Mouse (Mus musculus) heart, postnatal 0 days (tissue): ENCODE measurements around the gene Ube2l3. TPM values are rescaled to one million over a fixed set of nuclear protein-coding genes. Genes with fewer than 3 reads are reported as not detected.
A peak's percentile ranks its signal among the peaks of the same experiment; 100 is the strongest.

ENCODE experiments used
- ATAC-seq: fragments of 200-750 bp; cut with Nextera tagmentation; 2 replicates; pipeline ENCODE4 v1.8.0; 2017; ENCODE audit warnings: low read depth, moderate number of reproducible peaks, moderate library complexity; ENCODE audit not compliant: insufficient read depth
- DNase-seq: peaks from one replicate; pipeline ENCODE4 v3.0.0-alpha.2; 2016; ENCODE audit warnings: low spot score
- H3K27ac ChIP-seq: fragments of 300-500 bp; sonication (generic); 2 replicates; pipeline ENCODE4 v1.5.1; 2014; ENCODE audit warnings: low read depth, mild to moderate bottlenecking
- H3K27me3 ChIP-seq: fragments of 300-500 bp; sonication (generic); 2 replicates; pipeline ENCODE4 v1.6.1; 2014; ENCODE audit warnings: low read length, mixed read lengths; ENCODE audit not compliant: control insufficient read depth, insufficient read depth
- H3K36me3 ChIP-seq: fragments of 300-500 bp; sonication (generic); replicated peaks from 2 replicates; pipeline ENCODE4 v1.6.1; 2014; ENCODE audit warnings: low read length, mixed read lengths; ENCODE audit not compliant: control insufficient read depth, insufficient read depth
- H3K4me1 ChIP-seq: fragments of 300-500 bp; sonication (generic); 2 replicates; pipeline ENCODE4 v1.6.1; 2014; ENCODE audit warnings: antibody characterized with exemption; ENCODE audit not compliant: control insufficient read depth, insufficient read depth
- H3K4me2 ChIP-seq: fragments of 300-500 bp; sonication (generic); 2 replicates; pipeline ENCODE4 v1.6.1; 2014; ENCODE audit warnings: low read depth, mild to moderate bottlenecking, low read length, moderate library complexity
- H3K4me3 ChIP-seq: fragments of 300-500 bp; sonication (generic); 2 replicates; pipeline ENCODE4 v1.5.1; 2014; ENCODE audit warnings: low read depth, low read length
- H3K9ac ChIP-seq: fragments of 300-500 bp; sonication (generic); replicated peaks from 2 replicates; pipeline ENCODE4 v1.6.1; 2014; ENCODE audit warnings: low read depth, low read length, mixed read lengths
- H3K9me3 ChIP-seq: fragments of 300-500 bp; sonication (generic); replicated peaks from 2 replicates; pipeline ENCODE4 v1.6.1; 2016; ENCODE audit warnings: low read length; ENCODE audit not compliant: control insufficient read depth
- CTCF ChIP-seq: IDR thresholded peaks from 2 replicates; pipeline ENCODE4 v1.5.1; 2016; ENCODE audit warnings: antibody characterized with exemption, control low read depth, low read depth
- EP300 ChIP-seq: IDR thresholded peaks from 2 replicates; pipeline ENCODE4 v1.6.1; 2016; ENCODE audit warnings: antibody characterized with exemption, low read depth
- WGBS: fragments of 180-500 bp; shearing (Covaris S2); extraction: QIAGEN DNeasy Blood & Tissue Kit; methylation state at CpG from one replicate; pipeline ENCODE4 v1.1.7; 2014; 5-methylcytosine and 5-hydroxymethylcytosine counted together
- polyA plus RNA-seq: library from polyadenylated mRNA; unstranded; fragments of >200 nt; fragmentation: Nextera tagmentation; extraction: Ambion mirVana; gene quantifications from 2 replicates; pipeline ENCODE4 v1.2.1, GENCODE M21; 2015
- total RNA-seq: library from RNA; depleted of rRNA; stranded (reverse); fragments of >200 nt; gene quantifications from 2 replicates; pipeline ENCODE4 v1.2.3, GENCODE M21; 2014; ENCODE audit warnings: low replicate concordance

Ube2l3 gene
- total and polyA plus RNA-seq, 2 experiments from 2014 or later, result 62.5 to 254 TPM

DNA sequence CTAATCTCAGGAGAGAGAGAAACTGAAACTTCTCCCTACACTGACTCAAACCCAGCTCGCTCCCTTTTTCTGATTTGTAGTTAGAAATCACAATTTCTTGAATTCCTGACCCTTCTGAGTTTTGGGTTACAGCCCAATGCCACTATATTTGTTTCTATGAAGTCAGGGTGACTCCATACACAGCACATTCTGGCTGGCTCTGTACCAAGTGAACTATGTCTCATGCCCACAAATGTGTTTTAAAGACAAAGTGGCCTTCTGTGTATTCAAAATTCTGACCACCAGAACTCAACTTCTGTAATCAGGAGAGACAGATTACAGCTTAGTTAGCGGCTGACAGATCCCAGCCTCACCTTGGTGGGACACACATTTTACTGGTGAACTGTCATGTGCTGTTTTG is 48.1 kb downstream of the Ube2l3 start:
- no peaks in the 10 kb centered on the region for H3K4me1 ChIP-seq
- WGBS, result 84% methylated on average over 2 of the region's 2 CpGs
- no peak overlapping the region for H3K4me2 ChIP-seq
- peaks cover 49% of the 10 kb centered on the region for H3K36me3 ChIP-seq
- no peaks in the 10 kb centered on the region for H3K9me3 ChIP-seq
- no peaks in the 10 kb centered on the region for H3K27me3 ChIP-seq
- ATAC-seq (no peak), DNase-seq (no peak)
- H3K27ac ChIP-seq, result no peak overlapping the region
- no peak overlapping the region for H3K9ac ChIP-seq
- H3K4me3 ChIP-seq, result no peak overlapping the region
- no peak for TF ChIP-seq EP300
- TF ChIP-seq CTCF, result no peak

DNA sequence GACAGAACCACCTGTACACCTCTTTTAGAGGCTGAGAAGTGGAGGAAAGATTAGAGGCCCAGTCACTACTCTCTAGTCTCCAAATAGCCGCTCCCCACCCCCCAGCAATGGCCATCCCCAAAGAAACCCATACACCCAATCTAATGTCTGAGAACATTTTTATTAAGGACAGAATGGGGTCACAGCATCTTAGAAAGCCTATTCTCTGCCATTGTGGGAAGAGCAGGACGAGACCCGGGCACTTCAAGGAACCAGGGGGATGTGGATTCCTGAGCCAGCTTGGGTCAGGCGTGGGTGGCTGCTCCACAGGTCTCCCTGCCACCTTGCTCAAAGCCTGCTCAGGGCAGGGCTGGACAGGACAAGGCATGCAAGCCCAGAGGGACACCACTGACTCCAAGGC is 50.6 kb downstream of the Ube2l3 start:
- no peak for DNase-seq
- no peaks in the 10 kb centered on the region for H3K27me3 ChIP-seq
- H3K9me3 ChIP-seq, result no peaks in the 10 kb centered on the region
- TF ChIP-seq EP300 (no peak), CTCF (no peak)
- H3K4me3 ChIP-seq, result no peak overlapping the region
- peaks cover 14% of the 10 kb centered on the region for H3K4me1 ChIP-seq
- ATAC-seq, result no peak
- no peak overlapping the region for H3K27ac ChIP-seq
- WGBS, result 90% methylated on average over 4 of the region's 4 CpGs
- H3K9ac ChIP-seq, result no peak overlapping the region
- peaks cover 29% of the 10 kb centered on the region for H3K36me3 ChIP-seq
- H3K4me2 ChIP-seq, result no peak overlapping the region

DNA sequence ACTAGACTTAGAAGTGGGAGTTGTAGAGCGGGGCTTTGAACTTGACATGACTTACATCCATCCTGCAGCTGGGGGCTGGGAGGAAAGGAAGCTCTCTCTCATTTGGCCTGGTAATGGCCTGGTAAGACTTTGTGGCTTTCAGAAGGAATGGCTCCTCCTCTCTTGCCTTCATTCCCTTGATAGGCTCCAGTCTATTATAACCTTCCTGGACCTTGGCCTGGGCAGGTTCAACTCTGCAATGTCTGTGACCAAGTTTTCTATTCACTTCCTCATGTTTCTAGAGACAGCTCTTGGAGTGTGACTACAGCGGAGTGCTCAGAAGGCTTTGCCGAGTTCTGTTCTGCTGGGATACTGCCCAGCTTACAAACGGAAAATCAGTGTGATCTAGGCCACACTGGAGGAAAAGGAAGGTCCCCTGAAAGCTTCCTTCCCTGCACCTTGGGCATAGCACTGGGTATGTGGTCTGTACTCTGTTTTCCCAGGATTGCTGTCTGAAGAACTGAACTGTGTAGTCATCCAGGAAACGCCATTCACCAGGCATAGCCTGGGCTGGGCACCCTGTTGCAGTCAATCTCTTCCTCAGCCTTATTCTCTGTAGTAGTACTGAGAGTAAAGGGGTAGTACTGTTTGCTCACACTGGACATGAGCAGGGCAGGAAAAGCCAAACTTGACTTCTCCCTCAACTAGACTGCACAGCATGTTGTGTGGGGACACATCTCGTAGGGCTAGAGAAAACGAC is 51.8 kb downstream of the Ube2l3 start:
- 79% methylated on average over 7 of the region's 7 CpGs for WGBS
- Histone ChIP-seq H3K9me3 (no peaks in the 10 kb centered on the region), H3K4me2 (no peak overlapping the region), H3K36me3 (peaks cover 29% of the 10 kb centered on the region), H3K27ac (no peak overlapping the region), H3K9ac (no peak overlapping the region), H3K4me1 (peaks cover 14% of the 10 kb centered on the region), H3K27me3 (no peaks in the 10 kb centered on the region), H3K4me3 (no peak overlapping the region)
- ATAC-seq (no peak), DNase-seq (no peak)
- no peak for TF ChIP-seq CTCF
- no peak for TF ChIP-seq EP300

- Histone ChIP-seq H3K9ac (no peak overlapping the region), H3K36me3 (peaks cover 15% of the 10 kb centered on the region), H3K9me3 (no peaks in the 10 kb centered on the region), H3K27ac (no peak overlapping the region), H3K4me3 (peak overlapping the region; percentile 58; the same call in 1 of the 2 replicates), H3K4me1 (peaks cover 14% of the 10 kb centered on the region), H3K27me3 (no peaks in the 10 kb centered on the region), H3K4me2 (peak overlapping the region; percentile 95)
- DNase-seq (no peak), ATAC-seq (no peak; the same call in 1 of the 2 replicates)
- WGBS, result 16% methylated on average over 16 of the region's 16 CpGs
- TF ChIP-seq CTCF (peak; percentile 8; the same call in 1 of the 2 replicates), EP300 (no peak)
These were observed 54.4 kb downstream of the Ube2l3 start for GRCm38 (mm10) chr16:17148084-17148483.

DNA sequence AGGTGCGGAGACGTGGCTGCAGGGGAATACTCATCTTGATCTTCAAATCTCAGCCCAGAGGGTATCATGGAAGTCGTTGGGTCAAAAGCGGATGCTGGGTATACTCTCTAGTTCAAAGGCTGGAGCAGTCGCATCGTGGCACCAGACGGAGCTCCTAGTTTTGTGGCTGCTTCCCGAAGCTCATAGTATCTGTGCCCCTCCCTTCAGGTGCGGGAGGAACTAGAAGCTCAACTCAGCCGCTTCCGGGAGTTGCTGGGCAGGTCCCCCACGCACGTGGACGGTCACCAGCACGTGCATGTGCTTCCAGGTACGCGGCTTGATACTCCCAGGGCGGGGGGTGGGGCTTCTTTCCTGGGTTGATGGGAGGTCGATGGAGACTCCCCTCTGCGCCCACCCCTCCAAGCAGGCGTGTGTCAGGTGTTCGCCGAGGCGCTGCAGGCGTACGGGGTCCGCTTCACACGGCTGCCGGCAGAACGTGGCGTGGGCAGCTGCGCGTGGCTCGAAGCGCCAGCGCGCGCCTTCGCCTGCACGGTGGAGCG is 55.0 kb downstream of the Ube2l3 start:
- H3K36me3 ChIP-seq, result peaks cover 9% of the 10 kb centered on the region; the same call in 1 of the 2 replicates
- WGBS, result under 1% methylated on average over 41 of the region's 41 CpGs
- ATAC-seq (no peak), DNase-seq (no peak)
- 0 out of 2 replicates have a peak overlapping the region, but pooled peaks have one; percentile 19 for H3K9ac ChIP-seq
- H3K4me1 ChIP-seq, result peaks cover 14% of the 10 kb centered on the region
- H3K4me2 ChIP-seq, result peak overlapping the region; percentile 95
- no peaks in the 10 kb centered on the region for H3K27me3 ChIP-seq
- H3K4me3 ChIP-seq, result peak overlapping the region; percentile 58
- H3K9me3 ChIP-seq, result no peaks in the 10 kb centered on the region
- H3K27ac ChIP-seq, result no peak overlapping the region
- TF ChIP-seq CTCF, result no peak
- TF ChIP-seq EP300, result no peak
